Mouse (Mus musculus) gastrocnemius, adult 18-20 months (tissue): ENCODE results near the gene Cfap61. TPM values are rescaled to one million over a fixed set of nuclear protein-coding genes. Genes with fewer than 3 reads are reported as not detected.

ENCODE experiments used
- DNase-seq: peaks from one replicate; pipeline ENCODE4 v3.0.0; 2021; ENCODE audit warnings: low spot score
- total RNA-seq, 2 experiments: library from RNA; stranded (reverse); gene quantifications; 2 replicates each; pipeline ENCODE4 v1.2.3; 2021

Cfap61 gene
- total RNA-seq, 2 experiments from 2014 or later: not detected

DNA sequence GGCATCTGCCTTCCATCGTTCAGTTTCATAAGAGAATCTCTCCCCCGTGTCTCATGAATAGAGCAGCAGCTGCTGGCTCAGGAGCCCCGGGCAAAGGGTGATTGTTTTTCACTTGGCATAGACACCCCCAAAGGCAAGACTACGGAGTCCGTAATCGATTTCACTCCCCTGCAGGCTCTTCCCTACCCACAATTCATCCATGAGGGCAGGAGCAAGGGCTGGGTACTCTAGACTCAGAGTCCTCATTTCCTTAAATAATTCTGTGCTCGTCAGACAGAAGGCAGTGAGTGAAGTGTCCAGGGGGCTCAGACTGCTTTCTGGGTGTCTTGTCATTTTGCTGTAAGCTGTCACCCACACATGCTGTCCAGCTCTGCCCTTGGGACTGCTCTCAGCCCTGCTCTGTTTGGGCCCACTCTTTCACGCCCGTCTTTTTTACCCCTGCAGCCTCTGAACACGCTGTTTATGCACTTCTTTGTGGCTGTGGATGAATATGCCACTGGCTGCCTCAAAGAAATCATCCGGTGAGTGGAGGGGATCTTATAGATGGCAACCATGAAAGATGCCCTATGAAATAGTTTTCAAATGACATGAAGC lies 15.0 kb downstream of the Cfap61 start:
- no peak for DNase-seq

DNA sequence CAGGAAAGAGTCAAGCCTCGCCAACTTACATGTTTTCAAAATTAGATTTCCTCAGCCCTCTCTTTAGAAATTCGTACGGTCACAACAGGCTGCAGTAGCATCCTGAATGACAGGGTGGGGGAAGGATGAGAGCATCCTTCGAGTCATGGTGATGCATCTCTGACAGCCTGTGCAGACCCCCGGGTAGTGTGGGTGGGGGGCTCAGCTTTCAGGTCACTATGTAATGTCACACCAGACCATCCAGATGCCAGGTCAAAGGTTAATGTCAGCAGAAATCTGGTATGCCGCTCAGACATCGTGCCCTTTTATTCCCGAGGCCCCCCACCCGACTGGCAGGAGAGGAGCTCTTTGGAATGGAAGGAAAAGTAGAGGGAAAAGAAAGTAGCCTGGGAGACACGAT lies 15.7 kb downstream of the Cfap61 start:
- DNase-seq: no peak

DNA sequence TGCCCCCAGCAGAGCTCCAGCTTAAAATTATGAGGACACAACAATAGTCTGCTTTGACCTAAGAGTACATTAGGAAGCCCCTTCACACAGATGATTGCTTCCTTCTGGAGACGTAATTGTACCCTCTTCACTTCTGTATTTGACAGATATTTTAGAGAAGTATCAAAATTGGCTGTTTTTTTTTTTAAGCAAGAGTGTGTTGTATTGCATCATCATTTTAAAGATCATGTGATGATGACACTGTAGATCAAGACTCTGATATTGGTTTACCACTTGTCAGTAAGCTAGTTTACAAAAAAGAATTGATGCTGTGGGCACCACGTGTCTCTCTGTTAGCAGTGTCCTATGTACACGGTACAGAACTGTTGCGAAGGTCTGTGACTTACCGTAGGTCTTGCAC lies 18.1 kb downstream of the Cfap61 start:
- no peak for DNase-seq

DNA sequence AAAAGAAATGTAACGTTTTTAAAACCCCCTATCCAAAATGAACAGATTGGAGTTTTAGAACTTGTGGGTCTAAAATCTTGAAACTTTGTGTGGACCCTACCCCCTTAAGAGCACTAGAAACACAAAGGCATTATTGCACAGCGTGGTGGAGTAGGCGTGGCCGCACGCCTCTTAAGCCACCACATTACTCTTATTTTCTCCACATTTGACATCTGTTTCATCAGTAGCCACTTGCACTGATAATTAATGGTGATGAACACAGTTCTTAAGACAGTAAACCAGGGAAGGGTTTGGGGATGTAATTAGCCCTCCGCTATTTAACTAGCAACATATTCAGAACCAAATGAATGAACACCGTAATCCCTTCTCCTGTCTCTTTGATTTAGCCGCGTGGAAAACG lies 21.3 kb downstream of the Cfap61 start:
- no peak for DNase-seq

DNA sequence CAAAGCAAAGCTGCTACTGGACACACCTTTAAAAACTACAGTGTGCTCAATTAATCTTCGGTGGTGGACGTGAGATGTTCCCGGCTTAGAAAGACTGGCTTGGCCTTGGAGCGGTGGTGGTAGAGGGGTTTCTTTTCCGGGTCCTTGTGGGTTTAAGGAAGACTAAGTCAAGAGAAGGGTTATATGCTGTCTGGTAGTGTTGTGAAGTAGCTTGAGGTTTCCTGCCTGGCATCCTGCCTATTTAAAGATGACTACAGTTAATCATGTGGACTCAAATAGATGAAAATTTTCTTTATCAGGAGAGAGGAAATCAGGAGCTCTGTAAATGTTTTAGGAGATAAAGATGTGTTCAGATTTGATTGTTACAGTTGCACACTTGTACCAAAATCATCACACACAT lies 21.7 kb downstream of the Cfap61 start:
- DNase-seq: no peak

DNA sequence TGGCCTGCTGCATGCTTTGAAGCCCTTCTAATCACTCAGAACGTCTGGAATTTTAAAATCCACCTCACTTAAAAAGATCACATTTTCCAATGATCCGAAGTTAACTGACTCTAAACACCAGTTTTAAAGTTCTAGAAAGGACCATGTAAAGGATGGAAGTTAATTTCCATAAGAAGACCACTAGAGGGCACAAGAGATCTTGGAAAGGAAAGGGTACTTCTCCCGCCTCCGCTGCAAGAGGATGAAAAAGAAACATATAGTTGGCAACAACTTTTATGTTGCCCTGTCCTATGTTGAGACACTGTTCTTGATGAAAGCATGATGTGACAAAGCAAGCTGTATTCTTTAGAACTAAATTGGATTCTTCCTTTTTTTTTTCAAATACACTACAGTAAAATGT lies 22.9 kb downstream of the Cfap61 start:
- DNase-seq: peak; percentile 9

DNA sequence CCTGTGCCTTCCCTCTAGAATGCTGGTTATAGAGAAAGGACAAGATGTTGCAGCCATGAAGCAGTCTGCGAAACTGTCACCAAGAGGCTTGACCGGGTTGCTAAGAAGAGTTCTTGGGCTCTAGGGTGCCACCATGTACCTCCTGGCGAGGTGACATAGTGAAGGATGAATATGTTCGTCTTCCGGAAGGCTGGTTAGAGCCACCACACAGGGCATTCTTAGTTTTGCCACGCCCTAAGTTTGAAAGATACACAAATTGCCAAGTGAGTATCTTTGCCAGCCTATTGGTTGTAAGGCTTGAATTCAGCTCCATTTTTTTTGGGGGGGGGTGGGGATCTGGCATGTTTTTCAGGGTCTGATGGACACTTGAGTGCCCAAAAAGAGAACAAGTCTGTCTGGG lies 23.5 kb downstream of the Cfap61 start:
- DNase-seq: no peak

DNA sequence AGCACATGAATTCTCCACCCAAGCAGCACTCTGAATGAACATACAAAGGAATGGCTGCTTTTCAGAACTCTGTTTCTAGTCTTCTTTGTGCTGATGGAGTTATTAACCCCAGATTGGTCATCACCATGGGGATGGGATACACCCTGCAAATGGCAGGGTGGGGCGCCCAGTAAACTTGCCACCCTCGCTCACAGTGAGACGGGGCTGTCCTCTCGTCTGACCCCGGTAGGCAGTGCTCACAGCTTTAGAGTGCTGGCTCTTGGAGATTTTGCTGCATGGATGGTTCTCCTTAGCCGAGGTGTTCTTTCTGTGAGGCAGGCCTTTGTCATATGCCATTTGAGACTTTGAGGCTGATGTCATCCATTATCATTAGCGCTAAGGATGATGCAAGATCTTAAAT lies 24.0 kb downstream of the Cfap61 start:
- DNase-seq: no peak

DNA sequence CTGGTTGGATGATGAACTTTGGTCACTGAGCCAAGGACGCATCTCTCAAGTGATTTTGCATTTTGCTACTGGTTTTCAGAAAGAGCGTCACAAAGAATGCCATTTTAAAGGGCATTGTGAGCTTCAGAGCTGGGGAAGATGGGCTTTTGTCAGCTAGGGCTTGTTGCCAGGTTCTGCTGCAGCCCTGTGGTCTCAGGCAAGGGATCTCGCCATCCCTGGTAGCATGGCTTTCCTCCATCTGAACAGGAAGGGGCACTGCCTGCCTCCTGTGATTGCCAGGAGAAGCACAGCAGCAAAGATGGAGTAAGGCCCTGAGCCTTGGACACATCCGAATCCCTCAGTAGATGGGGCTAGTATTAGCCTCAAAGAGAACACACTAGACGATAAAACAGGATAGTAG lies 27.3 kb downstream of the Cfap61 start:
- DNase-seq: no peak

DNA sequence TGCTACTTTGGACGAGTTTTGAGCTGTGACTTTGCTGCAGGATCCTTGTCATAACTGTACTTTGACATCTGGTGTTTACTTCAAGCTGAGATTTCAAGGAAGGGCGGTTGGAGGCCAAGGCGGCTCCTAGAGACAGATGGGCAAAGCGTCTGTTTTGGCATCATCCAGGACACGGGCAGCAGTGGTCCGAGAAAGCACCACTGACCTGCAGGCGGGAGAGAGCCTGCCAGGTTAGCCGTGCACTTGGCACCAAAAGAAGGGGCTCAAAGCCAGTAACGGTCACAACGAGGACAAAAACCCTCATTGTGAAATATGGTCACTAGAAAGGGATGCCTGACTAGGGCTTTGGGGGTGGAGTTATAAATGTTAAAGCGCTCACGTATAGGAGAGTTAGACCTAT lies 36.2 kb downstream of the Cfap61 start:
- no peak for DNase-seq

DNA sequence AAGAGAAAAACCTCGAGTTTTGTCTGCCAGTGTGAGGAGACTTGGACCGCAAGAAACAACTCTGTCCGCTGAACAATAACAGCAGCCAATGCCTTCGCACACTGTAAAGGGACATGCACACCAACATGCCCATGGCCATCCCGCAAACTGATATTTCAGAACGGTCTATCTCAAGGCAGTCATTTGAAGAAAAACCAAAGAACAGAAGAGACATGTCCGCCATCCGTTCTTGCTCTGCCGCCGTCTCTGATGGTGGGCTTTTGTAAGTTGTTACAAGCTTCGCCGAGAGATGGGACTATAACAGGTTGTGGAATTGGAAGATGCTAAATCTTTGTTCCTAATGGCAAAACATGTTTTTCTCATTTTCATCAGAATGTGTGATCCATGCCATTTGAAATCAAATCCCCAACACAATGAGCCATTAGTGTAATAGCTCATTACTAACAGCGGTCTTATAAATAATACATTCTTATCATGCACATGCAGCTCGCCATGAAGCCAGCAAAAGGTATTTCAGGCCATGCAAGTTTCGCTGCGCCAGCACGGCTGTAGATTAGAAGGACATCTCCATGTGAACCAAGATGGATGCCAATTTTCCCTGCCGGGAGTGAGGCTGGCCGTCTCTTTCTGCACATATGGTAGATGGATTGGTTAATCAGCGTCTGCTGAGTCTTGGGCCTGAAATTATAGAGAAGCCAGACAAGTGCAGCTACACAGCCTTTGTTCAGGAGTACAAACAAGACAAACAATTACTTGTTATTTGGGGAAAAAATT lies 36.8 kb downstream of the Cfap61 start:
- DNase-seq: no peak

DNA sequence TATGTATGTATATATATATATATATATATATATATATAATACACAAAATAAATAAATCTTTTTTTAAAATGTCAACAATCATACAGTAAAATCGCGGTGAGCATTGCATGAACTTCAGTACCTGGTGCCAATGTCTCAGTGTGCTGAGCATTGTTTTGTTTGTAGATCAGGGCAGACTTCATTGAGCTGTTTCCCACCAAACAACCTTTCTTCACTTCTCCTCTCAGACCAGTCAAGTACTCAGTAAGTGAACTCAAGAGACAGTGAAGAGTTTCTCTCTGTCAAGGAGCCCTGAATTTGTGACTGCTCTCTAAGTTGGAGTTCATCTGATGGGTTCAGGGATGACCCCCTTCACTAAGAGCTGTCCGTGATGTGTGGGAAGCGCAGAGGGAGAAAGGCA lies 38.0 kb downstream of the Cfap61 start:
- DNase-seq: no peak

DNA sequence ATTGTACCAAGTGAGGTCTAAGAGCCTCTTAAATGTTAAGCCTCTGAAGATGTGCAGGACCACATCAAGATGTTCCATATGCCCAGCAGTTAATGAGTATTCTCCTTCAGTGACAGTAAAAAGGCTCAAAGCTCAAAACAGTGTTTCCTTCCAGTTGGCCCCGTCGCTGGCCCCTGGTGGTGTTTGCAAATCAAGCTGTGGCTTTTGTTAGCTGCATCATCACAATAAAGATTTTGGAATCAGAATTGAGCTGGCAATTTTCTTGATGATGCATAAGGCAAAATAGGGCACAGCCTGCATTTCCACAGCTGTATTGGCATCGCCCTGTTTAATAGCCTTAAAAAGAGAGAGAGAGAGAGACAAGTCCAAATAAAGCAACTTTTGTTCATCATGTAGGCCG lies 45.0 kb downstream of the Cfap61 start:
- DNase-seq: no peak

DNA sequence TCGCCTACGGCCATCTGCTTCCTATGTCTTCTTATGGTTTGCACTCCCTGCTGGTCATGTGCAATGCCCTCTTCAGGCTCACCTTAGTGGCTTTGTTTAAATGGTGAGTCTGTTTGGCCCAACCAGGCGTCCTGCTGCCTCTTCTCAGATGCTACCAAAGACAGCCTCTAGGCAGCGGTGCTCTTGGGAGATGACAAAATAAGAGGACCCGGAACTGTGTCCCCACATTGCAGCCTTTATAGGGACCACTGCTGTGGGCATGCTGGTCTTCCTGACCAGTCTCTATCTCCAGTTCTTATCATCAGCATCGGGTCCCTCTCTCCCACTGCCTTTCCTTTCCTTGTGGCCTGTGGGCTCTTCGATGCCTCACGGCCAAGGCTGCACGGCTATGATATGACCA lies 46.3 kb downstream of the Cfap61 start:
- no peak for DNase-seq

DNA sequence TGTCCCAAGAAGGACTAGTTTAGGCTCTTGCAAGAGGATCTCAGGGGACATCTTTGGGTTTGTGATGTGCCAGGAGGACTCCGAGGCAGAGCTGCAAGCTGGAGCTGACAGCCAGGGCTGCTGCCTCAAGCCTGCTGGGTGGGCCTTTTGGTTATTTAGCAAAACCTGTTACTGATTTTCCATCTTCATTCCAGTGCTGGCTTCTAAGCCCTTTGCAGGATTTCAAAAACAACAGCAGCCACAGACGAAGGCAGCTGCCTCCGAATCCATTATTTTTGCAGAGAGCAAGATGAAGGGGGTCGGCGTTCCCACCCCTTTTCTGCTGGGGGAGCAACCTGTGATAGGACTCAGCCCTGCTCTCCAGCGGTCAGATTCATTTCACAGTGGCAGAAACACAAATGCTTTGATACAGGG lies 47.1 kb downstream of the Cfap61 start:
- no peak for DNase-seq

DNA sequence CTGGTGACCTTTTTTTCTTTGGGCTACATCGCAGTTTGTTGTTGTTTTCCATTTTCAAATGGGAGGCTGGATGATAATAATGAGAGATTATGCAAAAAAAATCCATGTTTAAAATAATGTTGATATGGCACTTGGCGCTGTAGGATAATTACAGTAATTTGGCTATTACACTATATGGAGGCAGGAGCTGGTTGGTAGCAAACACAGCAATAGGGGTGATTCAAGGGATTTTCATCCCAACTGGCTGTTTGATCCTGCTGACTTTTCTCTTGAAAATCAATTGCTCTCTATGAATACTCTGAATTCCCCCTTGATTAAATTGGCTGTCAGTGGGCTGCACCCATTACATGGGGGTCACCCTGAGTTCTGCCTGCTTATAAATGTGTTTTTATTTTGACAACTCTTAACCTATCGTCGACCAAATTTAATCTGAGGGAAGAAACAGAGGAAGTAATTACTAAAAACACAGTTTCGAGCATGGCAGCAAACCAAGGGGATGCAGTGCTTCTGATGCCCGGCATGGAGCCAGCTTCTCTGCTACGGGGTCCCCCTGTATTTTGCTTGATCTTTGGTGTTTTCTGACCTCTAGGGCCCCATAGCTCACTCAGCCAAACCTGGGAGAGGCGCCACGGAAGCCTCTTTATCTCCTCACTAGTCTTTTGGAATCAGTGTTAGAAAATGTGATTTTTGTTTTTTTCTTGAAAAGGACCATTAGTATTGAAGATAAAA lies 47.9 kb downstream of the Cfap61 start:
- no peak for DNase-seq

DNA sequence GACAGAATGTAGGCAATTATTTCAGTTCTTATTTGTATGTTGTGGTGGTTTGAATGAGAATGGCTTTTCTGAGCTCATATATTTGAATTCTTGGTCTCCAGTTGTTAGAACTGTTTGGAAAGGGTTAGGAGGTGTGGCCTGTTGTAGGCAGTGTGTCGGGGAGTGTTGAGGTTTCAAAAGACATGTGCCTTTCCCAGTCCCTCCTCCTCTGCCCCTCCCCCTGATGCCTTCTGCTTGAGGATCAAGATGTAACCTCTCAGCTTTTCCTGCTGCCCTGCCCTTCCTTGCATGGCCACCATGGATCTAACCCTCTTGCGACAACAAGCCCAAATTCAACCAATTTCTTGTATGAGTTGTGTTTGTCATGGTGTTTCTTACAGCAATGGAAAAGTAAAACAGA lies 53.2 kb downstream of the Cfap61 start:
- no peak for DNase-seq

DNA sequence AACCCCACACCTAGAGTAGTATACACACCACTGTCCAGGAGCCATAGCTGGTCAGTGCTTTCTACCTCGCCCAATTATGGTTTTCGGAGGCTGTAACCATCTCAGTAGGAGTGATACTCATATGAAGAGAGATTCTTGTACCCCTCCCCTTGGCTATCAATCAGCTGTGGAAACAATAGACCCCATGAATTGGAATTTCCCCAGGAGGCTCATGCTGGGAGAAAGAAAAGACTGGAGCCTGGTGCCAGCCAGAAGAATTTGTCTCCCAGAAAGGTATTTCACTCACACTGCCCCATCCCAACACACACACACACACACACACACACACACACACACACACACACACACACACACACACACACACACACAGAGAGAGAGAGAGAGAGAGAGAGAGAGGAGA lies 55.9 kb downstream of the Cfap61 start:
- no peak for DNase-seq

DNA sequence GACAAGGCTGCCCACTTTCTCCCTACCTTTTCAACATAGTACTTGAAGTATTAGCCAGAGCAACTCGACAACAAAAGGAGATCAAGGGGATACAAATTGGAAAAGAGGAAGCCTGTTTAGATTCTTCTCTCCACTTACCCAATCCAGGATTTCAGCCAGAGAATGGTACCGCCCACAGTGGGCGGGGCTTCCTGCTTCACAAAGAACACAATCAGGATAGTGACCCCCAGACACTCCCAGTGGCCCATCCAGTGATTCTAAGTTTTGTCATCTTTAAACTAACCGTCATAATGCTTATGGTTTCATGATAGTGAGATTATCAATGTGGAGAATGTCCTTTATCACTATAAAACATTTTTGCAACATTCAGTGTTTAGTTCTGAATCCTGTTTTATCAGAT lies 61.9 kb downstream of the Cfap61 start:
- no peak for DNase-seq

DNA sequence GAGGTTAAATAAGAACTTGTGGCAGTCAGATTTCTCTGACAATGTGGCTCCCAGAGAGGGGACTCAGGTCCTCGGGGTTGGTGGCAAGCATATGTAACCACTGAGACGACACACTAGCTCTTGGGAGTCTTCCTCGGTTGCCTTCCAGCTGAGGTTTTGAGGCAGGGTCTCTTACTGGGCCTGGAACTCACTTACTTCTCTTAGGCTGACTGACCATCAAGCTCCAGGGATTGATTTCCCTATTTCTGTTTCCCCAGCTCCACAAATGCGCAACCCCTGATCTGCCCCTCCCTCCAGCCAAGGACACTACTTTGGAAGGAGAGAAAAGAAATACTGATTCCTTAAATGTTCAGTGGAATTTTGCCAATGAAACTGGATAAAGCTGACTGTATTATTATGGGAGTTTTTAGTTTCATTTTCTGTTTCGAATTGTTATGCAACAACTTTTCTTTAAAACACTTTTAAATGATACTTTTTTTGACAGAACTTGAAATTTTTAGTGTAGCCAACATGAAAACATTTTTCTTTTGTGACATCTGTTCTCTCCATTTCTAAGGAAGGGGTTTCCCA lies 63.5 kb downstream of the Cfap61 start:
- DNase-seq: no peak

DNA sequence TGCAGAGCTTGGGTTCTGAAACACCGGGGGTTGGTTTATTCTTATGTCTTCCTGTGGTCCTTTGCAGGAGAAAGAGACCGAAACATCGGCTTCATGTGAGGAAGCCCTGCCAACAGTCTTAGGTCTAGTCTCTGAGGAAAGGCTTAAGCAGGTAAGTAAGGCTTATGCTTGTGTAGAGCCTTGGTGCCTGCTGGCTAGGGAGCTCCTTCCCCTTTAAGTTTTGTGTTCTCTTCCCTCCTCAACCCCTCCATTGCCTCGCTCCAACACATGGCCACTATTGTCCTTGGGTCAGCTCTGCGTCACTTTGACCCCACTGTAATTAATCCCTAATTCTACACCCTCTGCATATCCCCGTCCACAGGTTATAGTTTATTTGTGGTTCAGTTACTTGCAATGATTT lies 74.2 kb downstream of the Cfap61 start:
- no peak for DNase-seq

DNA sequence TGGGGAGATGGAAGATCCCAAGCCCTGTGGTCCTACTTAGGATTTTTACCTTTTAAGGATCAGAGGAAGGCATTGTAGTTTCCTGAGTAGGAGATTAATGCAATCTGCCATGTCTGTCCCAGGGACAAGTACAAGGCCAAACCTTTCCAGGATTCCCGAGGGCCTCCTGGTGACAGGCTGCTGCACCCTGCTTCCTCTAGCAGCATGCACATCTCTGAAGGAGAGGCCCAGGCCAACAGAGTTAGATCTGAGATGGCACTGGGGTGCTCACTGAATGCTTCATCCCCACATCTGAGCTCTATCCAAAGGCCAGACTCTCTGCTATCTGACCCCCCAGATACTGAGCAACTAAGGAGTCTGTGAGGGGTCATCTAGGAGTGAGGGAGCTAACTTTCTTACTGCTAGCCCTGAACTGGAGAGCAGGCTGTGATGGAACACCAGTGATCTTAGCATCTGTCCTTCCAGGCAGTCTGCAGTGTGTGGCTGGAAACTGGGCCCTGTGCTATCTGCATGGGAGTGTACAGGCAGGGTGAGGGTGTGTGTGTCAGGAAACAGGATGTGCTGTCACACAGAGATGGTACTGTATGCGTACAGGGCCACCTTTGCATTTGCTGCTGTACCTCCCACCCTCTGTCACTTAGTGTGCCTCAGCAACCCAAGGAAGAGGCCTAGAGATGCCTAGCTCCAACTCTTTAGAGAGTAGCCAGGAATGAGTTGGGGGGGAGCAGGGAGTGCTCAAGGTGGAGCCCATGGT lies 75.2 kb downstream of the Cfap61 start:
- no peak for DNase-seq
